Mouse (Mus musculus) CD4-positive helper T cell, adult 2 months (primary cell): ENCODE results near the gene Gm45208.
"Not testable (repeated sequence)": the region's sequence is repeated elsewhere in the genome, so short reads cannot be mapped to it uniquely, and the experiment has no call there.

Source experiments
- DNase-seq: peaks from one replicate; pipeline ENCODE4 v3.0.0-alpha.2; 2012; ENCODE audit warnings: low read depth, missing footprints, low spot score

Gene Gm45208

GRCm38 (mm10) chrX:7721514-7722281, at the start of gene Gm45208:
Gm45208 (plus strand) TSS chrX:7722245.
- peak; percentile 84 for DNase-seq

- DNase-seq, result no peak
Measured at GRCm38 (mm10) chrX:7672739-7673138, 49.3 kb upstream of the Gm45208 start.

GRCm38 (mm10) chrX:7673578-7674281, 48.3 kb upstream of the Gm45208 start:
- DNase-seq, result peak; percentile 48

- DNase-seq, result peak; percentile 30
Measured at GRCm38 (mm10) chrX:7674284-7675000, 47.6 kb upstream of the Gm45208 start.

GRCm38 (mm10) chrX:7675001-7675380, 47.1 kb upstream of the Gm45208 start:
- DNase-seq, result no peak

GRCm38 (mm10) chrX:7678986-7679385, 43.1 kb upstream of the Gm45208 start:
- no peak for DNase-seq

- DNase-seq, result peak; percentile 92
Measured at GRCm38 (mm10) chrX:7679405-7680056, 42.5 kb upstream of the Gm45208 start.

- DNase-seq, result no peak
Measured at GRCm38 (mm10) chrX:7680057-7680412, 42.0 kb upstream of the Gm45208 start.

- no peak for DNase-seq
Measured at GRCm38 (mm10) chrX:7680864-7681263, 41.2 kb upstream of the Gm45208 start, which contains the start of gene Magix. Magix (minus strand) TSS chrX:7681251.

GRCm38 (mm10) chrX:7688321-7688720, 33.7 kb upstream of the Gm45208 start:
- no peak for DNase-seq

- no peak for DNase-seq
Measured at GRCm38 (mm10) chrX:7690486-7690885, 31.6 kb upstream of the Gm45208 start.

- peak; percentile 81 for DNase-seq
Measured at GRCm38 (mm10) chrX:7692862-7693261, 29.2 kb upstream of the Gm45208 start.

GRCm38 (mm10) chrX:7696520-7696919, 25.5 kb upstream of the Gm45208 start:
- DNase-seq, result no peak

GRCm38 (mm10) chrX:7696954-7697381, 25.1 kb upstream of the Gm45208 start, which contains the start of gene Gpkow:
Gpkow (plus strand) TSS chrX:7697131.
- peak; percentile 93 for DNase-seq

- DNase-seq, result not testable (repeated sequence)
Measured at GRCm38 (mm10) chrX:7713764-7714134, 8.3 kb upstream of the Gm45208 start.

GRCm38 (mm10) chrX:7714135-7714899, 7.7 kb upstream of the Gm45208 start, which contains the start of gene Wdr45:
Wdr45 (plus strand) TSS chrX:7714333.
- DNase-seq, result peak; percentile 95

- peak; percentile 34 for DNase-seq
Measured at GRCm38 (mm10) chrX:7716058-7716457, 6.0 kb upstream of the Gm45208 start.

GRCm38 (mm10) chrX:7722282-7722611, 202 bp downstream of the Gm45208 start:
- DNase-seq, result no peak

GRCm38 (mm10) chrX:7722691-7723090, 646 bp downstream of the Gm45208 start:
- peak; percentile 37 for DNase-seq

GRCm38 (mm10) chrX:7724135-7724534, 2.1 kb downstream of the Gm45208 start:
- no peak for DNase-seq

GRCm38 (mm10) chrX:7725841-7726240, 3.8 kb downstream of the Gm45208 start:
- DNase-seq, result no peak
